Mouse (Mus musculus) liver, adult (tissue): ENCODE measurements around the gene Gm20075.
"Not testable (repeated sequence)": the region's sequence is repeated elsewhere in the genome, so short reads cannot be mapped to it uniquely, and the experiment has no call there.

Experiments
- GATA4 ChIP-seq: IDR thresholded peaks from 2 replicates; pipeline ENCODE4 v1.6.1; 2014; ENCODE audit warnings: mild to moderate bottlenecking, low read length; ENCODE audit not compliant: insufficient replicate concordance

Gene Gm20075

DNA sequence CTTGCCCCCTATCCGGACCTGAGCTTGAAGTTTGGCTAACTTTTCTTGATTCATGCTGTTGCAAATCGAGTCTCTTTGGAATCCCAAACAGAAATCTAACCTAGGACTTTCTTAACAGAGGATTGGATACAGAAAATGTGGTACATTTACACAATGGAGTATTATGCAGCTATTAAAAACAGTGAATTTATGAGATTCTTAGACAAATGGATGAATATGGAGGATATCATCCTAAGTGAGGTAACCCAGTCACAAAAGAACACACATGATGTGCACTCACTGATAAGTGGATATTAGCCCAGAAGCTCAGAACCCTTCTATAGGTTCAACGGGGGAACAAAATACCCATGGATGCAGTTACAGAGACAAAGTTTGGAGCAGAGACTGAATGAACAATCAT lies at the start of gene Gm20075:
TSS of gene Gm20075 (minus strand) at position 101 of the 400 bp plus-strand sequence.
- TF ChIP-seq GATA4, result not testable (repeated sequence)

DNA sequence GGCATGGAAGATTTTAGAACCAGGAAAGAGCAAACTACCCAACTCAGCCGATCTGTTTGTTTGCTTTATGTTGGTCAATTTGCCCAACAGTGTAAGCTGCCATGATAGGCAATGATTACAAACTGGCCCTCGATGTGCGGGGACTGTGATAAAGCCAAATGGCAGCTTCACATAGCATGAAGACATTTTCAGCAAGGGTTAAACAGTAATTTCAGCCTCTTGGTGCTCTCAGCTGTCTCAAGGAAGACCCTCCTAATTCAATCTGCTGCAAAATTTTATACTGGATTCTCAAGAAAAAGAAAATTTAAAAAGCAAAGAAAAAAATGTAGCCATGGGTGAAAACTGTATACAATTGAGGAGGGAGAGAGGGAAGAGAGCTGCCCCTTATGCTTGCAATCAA lies 47.9 kb upstream of the Gm20075 start:
- TF ChIP-seq GATA4, result no peak

DNA sequence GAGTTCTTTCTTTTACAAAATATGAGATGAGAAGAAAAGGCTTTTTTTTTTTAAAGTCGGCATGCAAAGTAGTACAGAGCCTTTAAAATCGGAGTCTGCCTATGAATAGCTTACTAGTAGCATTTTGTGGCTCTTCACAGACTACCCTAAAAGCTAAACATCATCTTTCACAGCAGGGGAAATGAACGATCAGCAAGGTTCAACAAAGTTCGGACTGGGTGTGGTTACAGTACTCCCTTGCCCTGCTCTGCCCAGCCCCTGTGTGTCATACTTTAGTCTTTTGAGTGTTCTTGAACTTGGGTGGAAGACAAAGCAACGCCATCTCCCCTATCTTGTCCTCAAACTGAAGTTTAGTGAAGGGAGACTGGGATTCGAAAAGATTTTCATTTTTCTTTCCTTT lies 45.5 kb upstream of the Gm20075 start:
- TF ChIP-seq GATA4, result no peak

DNA sequence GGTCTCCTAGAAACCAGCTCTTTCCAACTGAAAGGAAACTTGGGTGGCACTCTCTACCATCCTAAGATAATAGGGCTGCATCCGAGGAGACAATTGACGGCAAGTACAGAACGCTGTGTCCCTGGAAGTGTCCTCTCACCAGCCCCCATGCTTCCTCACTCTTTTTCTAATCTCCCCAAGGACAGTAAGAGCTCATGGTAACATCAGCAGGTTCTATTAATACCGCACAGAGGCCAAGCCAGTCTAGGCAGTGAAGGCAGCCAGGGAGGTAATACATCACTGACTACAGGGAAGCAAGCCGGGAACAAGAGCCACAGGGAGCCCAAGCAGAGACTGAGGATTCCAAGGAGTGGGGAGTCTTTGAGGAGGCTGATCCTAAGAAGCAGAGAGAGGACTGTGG lies 43.8 kb upstream of the Gm20075 start:
- TF ChIP-seq GATA4, result no peak

DNA sequence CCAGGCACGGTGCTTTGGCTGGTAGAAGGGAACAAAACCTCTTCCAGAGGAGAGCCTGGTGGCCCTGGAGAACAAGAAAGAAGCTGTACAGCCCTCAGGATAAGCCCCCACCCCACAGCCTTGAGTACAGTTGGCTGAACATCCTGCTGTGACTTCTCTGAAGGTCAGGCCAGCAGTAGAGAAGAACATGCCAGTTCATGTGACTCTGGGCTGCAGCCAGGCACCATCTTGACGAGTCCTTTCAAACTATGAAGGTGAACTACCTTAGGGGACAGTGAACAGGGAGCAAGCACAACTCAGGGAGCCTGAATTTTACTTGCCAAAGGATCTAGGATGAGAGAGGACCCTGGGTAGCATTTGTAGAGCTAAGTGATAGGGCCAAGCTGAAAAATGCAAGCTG lies 31.5 kb upstream of the Gm20075 start:
- TF ChIP-seq GATA4, result no peak

DNA sequence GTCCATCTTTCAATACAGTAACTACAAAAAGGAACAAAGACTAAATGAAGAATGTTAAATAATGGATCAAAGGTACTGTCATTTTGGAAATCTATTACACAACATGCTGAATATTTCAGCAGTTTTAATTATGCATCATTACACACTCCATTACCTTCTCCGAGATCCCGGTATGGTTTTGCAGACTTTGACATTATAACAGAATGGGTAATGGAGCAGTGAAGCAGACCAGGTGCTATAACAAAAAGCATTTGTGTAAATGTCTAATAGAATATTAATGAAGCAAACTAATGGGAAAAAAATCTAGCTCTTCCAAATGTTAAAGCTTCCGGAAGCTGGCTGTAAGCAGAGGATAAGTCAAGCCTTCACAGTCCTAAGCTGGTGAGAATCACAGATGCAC lies 29.6 kb upstream of the Gm20075 start:
- no peak for TF ChIP-seq GATA4

DNA sequence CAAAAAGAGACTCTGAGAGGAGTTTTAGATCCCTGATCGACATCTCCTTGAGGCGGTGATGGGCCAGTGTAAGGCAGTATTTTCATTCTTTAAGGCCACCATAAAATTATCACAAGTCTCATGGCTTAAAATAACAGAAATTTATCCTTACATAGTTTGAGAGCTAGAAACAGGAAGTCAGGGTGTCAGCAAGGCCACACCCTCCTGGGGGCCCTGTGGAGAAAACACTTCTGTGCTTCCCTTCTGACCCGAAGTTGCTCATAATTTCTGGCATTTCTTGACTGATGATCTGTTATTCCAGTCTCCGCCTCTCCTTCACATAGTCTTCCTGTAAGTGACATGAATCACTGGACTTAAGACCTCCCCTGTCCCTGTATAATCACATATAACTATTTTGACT lies 25.2 kb upstream of the Gm20075 start:
- no peak for TF ChIP-seq GATA4

DNA sequence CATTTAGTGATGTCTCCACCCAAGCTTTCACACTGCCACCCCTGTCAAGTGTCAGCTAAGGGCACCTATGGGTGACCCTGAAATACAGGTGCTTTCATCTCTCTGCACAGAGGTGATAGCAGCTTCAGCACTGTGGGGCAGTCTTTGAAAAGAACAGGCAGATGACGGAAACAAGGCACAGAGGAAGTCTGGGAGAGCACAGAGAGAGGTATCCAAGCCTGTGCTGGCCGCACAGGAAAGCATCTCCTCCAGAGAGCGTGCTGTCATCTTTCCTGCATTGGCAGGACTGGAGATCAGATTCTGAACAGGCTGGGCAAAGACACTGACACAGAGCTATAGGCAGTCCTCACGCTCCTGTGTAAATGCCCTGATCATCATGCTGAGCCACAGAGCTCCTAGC lies 9.8 kb upstream of the Gm20075 start:
- no peak for TF ChIP-seq GATA4

DNA sequence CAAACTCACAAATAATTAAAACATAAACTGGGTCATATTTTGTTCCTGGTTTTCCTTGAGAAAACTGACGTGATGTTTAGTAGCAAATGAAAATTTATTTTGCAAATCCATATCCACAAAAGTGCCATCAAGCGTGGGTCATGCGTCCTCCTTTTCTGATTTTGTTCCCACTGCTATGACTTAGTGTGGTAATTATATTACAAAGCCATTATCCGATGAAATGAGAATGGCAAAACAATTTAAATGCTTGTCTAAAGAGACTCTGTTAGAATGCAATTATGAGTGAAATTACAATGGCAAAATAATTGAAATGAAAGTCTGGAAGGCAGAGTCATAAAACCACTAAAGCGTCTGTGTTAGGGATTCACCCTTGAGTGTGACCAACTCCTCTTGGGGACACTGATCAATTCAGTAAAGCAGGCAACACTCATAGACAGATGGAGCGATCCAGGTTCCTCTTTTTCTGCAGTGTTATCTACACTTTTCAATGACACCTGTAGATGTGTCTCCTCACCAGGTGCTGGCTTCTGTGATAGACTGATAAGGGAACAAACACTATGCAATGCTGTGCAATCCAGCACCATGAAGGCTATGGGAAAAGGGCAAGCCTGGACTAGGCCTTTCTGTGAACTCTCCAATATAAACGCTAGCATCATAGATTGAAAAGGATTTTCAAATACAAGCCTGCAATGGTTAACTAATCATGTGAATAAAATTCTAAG lies 4.6 kb upstream of the Gm20075 start:
- no peak for TF ChIP-seq GATA4

DNA sequence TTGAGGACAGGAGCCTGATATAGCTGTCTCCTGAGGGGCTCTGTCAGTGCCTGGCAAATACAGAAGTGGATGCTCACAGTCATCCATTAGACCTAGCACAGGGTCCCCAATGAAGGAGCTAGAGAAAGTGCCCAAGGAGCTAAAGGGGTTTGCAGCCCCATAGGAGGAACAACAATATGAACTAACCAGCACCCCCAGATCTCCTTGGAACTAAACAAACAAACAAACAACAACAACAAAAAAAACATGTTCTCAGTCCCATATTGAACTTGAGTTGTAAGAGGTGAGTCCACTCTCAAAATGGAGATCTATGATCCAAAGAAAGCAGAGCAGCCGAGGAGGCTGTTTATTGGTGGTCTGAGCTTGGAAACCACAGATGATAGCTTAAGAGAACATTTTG lies 578 bp upstream of the Gm20075 start, which contains the start of gene Gm17190:
TSS of gene Gm17190 (plus strand) at position 301 of the 400 bp plus-strand sequence.
- not testable (repeated sequence) for TF ChIP-seq GATA4

DNA sequence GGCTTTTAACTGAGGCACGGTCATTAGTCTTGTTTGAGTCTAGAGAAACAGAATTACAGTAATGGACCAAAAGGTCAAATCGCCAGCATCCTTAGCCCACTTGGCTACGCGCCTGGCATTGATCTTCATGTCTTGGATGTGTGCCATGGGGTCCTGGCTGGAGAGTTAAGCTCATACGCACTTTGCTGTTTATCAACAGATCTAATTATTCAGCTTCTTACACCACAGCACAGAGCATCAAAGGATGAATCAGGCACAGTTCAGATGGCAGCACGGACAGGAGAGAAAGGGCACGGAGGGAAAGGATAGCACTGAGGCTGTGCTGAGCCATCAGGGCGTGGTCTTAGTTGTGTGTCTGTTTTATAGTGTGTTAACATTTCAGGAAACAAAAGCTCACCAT lies 7.6 kb downstream of the Gm20075 start:
- TF ChIP-seq GATA4, result no peak

DNA sequence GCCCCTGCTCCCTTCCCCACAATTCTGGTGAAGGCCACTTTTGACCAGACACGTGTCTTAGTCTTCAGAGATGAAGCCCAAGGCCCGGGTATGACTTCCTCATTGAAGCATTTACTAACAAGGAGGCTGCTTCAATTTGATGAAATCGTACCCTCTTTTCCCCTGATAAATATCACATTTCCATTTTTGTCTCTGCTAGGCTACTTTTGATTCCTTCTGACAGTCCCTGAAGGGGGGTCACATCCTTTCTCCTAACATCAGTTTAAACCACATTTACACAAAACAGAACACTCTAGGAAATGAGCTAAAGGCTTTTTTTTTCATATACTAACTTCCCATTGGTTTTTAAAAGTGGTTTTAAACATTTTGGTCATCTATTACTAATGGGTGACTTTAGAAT lies 28.4 kb downstream of the Gm20075 start:
- no peak for TF ChIP-seq GATA4

DNA sequence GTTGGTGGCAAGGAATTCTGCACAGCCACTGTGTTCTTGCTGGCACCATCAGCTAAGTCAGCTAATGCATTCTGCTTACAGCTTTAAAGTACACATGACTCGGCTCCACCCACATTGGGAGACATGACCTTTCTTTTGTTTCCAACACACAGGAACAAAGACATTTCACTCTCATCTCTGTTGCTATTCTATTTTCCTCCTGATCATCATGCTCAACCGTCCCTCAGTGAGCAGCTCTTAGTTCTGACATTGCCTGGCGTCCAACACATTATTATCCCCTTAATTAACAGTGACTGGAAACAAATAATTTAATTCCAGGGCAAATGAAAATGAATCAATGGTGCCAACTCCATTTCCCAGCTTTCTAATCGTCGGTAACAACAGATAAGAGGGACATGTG lies 35.8 kb downstream of the Gm20075 start:
- TF ChIP-seq GATA4, result no peak

DNA sequence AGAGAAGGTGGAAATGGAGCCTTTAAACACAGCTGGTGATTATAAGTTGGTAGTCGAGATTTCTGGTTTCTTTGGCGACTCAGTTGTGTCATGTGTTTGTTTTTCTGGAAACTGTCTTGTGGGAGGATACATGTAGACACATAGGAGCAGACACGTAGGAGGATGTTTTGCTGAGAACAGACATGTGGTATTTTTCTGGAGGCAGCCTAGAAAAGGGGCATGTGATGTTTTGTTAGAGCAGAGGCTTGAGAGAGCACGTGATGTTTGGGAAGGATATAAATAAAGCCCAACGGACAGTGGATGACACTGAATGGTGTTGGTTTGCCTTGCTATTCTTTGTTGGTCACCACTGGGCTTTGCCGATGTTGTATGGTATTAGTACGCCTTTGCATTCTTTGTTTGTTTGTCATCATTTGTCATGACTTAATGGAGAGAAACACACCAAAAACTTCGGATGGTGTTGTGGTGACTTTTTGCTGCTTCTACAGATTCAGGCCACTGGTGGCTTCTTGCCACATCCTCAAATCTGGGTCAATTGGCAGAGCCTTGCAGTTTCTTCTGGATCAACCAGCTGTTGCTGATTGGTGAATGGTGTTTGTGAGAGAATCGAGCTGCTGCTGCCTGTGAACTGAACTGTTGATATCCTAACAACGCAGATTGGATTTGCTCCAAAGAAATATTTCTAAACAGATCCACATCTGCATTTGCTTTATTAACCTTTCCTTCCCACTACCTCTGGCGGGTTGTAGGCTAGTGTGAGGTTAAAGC lies 40.7 kb downstream of the Gm20075 start:
- no peak for TF ChIP-seq GATA4

DNA sequence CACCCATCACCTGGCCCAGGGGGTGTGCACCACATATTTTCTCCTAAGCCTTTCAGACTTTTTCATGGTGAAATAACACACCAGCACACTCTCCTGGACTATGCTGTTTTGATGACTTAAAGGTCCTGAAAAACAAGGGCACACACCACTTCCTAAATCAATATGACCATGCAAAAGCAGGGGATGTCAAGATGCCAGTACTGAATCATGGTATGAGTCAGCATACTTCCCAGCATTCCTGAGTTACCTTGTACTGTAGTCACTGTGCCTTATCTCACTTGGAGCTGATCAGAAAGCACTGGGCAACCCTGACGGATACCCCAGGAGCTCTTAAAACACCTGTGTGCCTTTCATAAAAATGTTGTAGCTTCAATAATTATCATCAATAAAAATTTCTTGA lies 41.6 kb downstream of the Gm20075 start:
- TF ChIP-seq GATA4, result no peak
